Mouse (Mus musculus) hindbrain, embryonic 14.5 days (tissue): ENCODE measurements at regions not wholly inside any gene's neighbourhood (a gene's known extent, or its start where the extent isn't known, plus 50 kb on each side); places are given as distances from the start of the nearest gene placed in this dataset.

ENCODE experiments used
- ATAC-seq: fragments of 200-750 bp; cut with Nextera tagmentation; 2 replicates; pipeline ENCODE4 v1.8.0; 2017; ENCODE audit warnings: moderate number of reproducible peaks, mild to moderate bottlenecking, moderate TSS enrichment, moderate library complexity; ENCODE audit not compliant: low FRiP score
- DNase-seq: peaks from one replicate; pipeline ENCODE4 v3.0.0-alpha.2; 2015; ENCODE audit warnings: low spot score
- H3K27ac ChIP-seq: fragments of 300-500 bp; sonication (generic); 2 replicates; pipeline ENCODE4 v1.5.1; 2014; ENCODE audit warnings: mild to moderate bottlenecking, moderate library complexity
- H3K27me3 ChIP-seq: fragments of 300-500 bp; sonication (generic); 2 replicates; pipeline ENCODE4 v1.6.1; 2014; ENCODE audit warnings: mild to moderate bottlenecking, low read length, mixed read lengths; ENCODE audit not compliant: control insufficient read depth, insufficient read depth
- H3K36me3 ChIP-seq: fragments of 300-500 bp; sonication (generic); replicated peaks from 2 replicates; pipeline ENCODE4 v1.6.1; 2014; ENCODE audit not compliant: control insufficient read depth, insufficient read depth
- H3K4me1 ChIP-seq: fragments of 300-500 bp; sonication (generic); replicated peaks from 2 replicates; pipeline ENCODE4 v1.6.1; 2014; ENCODE audit warnings: antibody characterized with exemption, low read length, mixed read lengths; ENCODE audit not compliant: control insufficient read depth, insufficient read depth
- H3K4me2 ChIP-seq: fragments of 300-500 bp; sonication (generic); replicated peaks from 2 replicates; pipeline ENCODE4 v1.6.1; 2014; ENCODE audit warnings: mild to moderate bottlenecking, moderate library complexity
- H3K4me3 ChIP-seq: fragments of 300-500 bp; sonication (generic); replicated peaks from 2 replicates; pipeline ENCODE4 v1.5.1; 2014; ENCODE audit warnings: mild to moderate bottlenecking, low read length
- H3K9ac ChIP-seq: fragments of 300-500 bp; sonication (generic); 2 replicates; pipeline ENCODE4 v1.6.1; 2014
- H3K9me3 ChIP-seq: fragments of 300-500 bp; sonication (generic); 2 replicates; pipeline ENCODE4 v1.6.1; 2016; ENCODE audit warnings: low read length; ENCODE audit not compliant: control insufficient read depth
- WGBS: fragments of 180-500 bp; shearing (Covaris S2); extraction: QIAGEN DNeasy Blood & Tissue Kit; methylation state at CpG from one replicate; pipeline ENCODE4 v1.1.7; 2014; 5-methylcytosine and 5-hydroxymethylcytosine counted together

DNA sequence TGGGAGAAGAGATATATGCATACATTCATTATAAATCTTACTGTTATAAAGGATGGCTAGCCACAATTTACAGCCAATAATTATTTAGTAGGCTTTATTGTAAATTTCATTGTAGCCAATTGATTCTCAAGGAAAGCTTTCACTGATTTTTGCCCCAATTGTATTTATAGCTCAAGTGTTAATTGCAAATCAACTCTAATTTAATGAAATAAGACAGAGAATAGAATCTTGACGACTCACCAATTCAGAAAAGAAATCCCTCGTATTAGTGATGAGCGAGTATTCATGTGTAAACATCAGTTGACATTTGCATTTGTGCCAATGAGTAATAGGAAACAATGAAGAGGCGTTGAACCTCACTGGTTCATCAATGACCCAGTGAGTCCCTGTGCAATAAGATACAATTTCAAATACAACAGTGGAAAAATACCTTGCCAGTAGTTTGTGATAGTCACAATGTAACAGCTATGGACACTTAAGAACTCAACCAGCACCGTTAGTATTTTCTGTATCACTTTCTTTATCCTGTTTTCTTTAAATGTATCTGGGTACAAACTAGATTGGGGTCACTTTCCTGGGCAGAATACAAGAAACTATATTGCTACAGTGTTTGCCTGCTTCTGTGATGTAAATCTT lies 124.6 kb upstream of the Cpsf6 start:
- H3K4me3 ChIP-seq = no peak overlapping the region
- H3K4me1 ChIP-seq = no peaks in the 10 kb centered on the region
- 74% methylated on average over 5 of the region's 5 CpGs for WGBS
- ATAC-seq = no peak
- H3K27ac ChIP-seq = no peak overlapping the region
- H3K27me3 ChIP-seq = no peaks in the 10 kb centered on the region
- DNase-seq = no peak
- no peak overlapping the region for H3K4me2 ChIP-seq
- no peaks in the 10 kb centered on the region for H3K9me3 ChIP-seq
- H3K9ac ChIP-seq = no peak overlapping the region
- H3K36me3 ChIP-seq = no peaks in the 10 kb centered on the region

DNA sequence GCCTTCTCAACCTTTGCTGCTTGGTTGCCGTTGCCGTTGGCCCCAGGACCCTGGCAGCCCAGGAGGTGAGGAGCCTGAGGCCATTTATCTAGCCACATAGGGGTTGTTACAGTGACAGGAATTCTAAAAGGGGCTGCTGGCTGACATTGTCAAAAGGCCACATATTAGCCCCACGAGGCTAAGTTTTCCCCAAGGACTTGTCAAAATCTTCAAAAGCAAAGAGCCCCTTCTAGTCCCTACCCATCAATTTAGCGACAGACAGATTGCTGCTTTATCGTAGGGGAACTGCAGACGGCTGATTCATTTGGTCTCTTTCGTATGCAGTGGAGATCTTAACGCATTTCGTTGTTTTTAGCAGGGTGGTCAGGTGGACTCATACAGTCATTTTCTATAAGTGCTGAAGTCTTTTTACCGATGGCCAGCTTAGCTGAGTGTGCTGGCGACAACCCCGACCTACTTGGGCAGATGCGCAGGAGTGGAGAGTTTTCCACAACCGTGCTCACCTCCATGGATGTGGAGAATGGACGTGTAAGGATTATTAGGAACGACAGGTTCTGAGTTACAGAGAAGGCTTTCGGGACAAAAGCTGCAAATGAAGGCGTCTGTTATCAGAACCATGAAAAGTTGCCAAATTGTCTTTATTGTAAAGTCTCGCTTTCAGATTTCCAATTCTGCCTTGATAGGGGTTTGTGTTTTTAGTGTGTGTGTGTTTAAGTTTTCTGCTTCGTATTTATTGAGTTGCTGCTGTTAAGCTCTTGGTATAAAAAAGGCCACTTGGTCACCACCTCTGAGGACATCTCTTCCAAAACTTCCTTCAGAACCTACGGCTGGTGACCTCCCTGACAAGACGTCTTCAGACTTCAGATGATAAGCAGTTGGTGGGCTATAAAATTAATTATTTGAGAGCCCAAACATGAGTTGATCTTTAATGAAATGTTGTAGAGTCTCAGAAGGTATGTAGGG lies 123.7 kb upstream of the Cpsf6 start:
- no peaks in the 10 kb centered on the region for H3K27me3 ChIP-seq
- no peaks in the 10 kb centered on the region for H3K9me3 ChIP-seq
- H3K36me3 ChIP-seq = no peaks in the 10 kb centered on the region
- DNase-seq = no peak
- no peak overlapping the region for H3K9ac ChIP-seq
- no peak overlapping the region for H3K27ac ChIP-seq
- 75% methylated on average over 22 of the region's 22 CpGs for WGBS
- ATAC-seq = no peak
- no peaks in the 10 kb centered on the region for H3K4me1 ChIP-seq
- H3K4me3 ChIP-seq = no peak overlapping the region
- H3K4me2 ChIP-seq = no peak overlapping the region

DNA sequence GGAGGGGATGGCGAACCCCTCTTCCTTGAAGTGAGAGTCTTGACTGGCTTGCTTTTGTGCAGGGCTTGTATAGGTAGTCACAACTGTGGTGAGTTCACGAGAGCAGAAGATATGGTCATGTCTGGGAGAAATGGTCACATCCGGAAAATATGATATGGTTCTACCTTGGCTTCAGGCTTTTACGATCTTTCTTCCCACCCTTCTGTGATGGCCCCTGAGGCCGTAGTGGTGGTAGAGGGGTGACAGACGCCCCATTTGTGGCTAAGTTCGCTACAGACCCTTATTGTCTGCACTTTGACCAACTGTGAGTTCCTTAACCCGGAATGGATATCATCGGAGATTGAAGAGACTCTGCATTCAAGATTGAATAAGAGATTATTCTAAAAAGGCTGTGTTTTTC lies 122.9 kb upstream of the Cpsf6 start:
- DNase-seq (no peak), ATAC-seq (no peak)
- H3K36me3 ChIP-seq = no peaks in the 10 kb centered on the region
- no peak overlapping the region for H3K4me2 ChIP-seq
- no peaks in the 10 kb centered on the region for H3K9me3 ChIP-seq
- H3K4me1 ChIP-seq = no peaks in the 10 kb centered on the region
- H3K4me3 ChIP-seq = no peak overlapping the region
- H3K27ac ChIP-seq = no peak overlapping the region
- WGBS = 90% methylated on average over 9 of the region's 9 CpGs
- H3K9ac ChIP-seq = no peak overlapping the region
- H3K27me3 ChIP-seq = no peaks in the 10 kb centered on the region

DNA sequence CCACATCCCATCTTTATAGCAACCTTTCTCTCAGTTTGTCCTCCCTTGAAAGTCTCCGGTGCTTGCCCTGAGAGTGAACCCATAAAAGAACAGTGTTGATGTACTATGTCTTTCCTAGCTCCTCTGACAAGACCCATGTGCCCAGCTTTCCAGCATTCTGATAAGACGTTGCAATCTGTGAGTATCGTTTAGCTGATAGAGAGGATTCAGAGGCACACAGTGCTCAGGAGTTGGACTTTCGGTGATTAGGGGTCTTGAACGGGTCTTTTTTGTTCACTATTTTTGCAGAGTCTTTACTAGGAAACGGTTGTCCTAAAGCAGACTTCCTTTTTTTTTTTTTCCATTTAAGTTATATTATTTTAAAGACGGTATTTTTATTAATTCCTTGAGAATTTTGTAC lies 122.3 kb upstream of the Cpsf6 start:
- no peaks in the 10 kb centered on the region for H3K27me3 ChIP-seq
- no peak overlapping the region for H3K4me2 ChIP-seq
- no peak overlapping the region for H3K9ac ChIP-seq
- H3K27ac ChIP-seq = no peak overlapping the region
- no peaks in the 10 kb centered on the region for H3K4me1 ChIP-seq
- ATAC-seq (no peak), DNase-seq (no peak)
- H3K36me3 ChIP-seq = no peaks in the 10 kb centered on the region
- H3K4me3 ChIP-seq = no peak overlapping the region
- no peaks in the 10 kb centered on the region for H3K9me3 ChIP-seq
- 93% methylated on average over 7 of the region's 7 CpGs for WGBS

DNA sequence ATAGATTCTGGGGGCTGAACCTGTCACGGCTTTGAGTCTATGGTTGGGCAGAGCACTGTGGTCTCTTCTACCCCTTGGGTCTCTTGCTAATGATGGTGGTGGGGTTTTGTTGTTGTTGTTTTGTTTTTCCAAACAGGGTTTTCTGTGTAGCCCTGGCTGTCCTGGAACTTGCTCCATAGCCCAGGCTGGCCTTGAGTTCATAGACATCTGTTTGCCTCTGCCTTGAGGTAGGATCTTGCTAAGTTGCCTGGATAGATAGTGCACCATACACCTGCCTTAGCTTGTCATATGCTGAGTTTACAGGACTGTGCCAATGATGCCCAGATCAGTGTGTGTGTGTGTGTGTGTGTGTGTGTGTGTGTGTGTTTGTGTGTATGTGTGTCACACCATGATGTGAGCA lies 121.6 kb upstream of the Cpsf6 start:
- Histone ChIP-seq H3K9me3 (no peaks in the 10 kb centered on the region), H3K4me1 (no peaks in the 10 kb centered on the region), H3K4me3 (no peak overlapping the region), H3K27me3 (no peaks in the 10 kb centered on the region), H3K27ac (no peak overlapping the region), H3K4me2 (no peak overlapping the region), H3K36me3 (no peaks in the 10 kb centered on the region), H3K9ac (no peak overlapping the region)
- DNase-seq = no peak
- no peak for ATAC-seq
- WGBS = 94% methylated on average over 1 of the region's 1 CpGs

DNA sequence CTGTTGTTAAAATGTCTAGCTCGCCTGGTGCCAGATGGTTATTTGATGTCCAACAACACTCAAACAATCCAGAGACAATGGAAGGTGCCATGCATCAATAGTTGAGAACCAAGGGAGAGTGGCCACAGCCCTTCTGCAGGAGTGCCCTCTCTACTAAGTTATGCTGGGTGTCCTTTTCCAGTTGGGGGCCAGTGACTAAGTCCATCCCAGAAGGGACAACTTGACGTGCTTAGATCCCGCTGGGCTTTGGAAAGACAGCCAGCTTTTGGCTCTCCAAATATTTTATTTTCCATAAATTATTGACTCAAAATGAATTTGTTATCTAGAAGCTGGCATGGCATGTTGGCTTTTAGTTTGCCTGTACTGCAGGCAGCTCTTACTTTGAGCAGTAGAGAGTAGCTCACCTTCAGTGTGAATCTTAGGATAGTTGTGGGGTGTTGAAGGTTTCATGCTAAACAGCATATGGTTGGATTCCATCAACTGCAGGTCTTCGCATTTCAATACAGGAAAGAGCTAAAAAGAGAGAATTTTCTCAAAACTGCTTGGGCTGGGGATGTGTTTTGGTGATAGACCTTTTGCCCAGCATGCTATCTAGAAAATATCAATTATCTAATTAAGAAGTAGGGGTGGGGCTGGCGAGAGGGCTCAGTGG lies 120.8 kb upstream of the Cpsf6 start:
- 81% methylated on average over 5 of the region's 5 CpGs for WGBS

DNA sequence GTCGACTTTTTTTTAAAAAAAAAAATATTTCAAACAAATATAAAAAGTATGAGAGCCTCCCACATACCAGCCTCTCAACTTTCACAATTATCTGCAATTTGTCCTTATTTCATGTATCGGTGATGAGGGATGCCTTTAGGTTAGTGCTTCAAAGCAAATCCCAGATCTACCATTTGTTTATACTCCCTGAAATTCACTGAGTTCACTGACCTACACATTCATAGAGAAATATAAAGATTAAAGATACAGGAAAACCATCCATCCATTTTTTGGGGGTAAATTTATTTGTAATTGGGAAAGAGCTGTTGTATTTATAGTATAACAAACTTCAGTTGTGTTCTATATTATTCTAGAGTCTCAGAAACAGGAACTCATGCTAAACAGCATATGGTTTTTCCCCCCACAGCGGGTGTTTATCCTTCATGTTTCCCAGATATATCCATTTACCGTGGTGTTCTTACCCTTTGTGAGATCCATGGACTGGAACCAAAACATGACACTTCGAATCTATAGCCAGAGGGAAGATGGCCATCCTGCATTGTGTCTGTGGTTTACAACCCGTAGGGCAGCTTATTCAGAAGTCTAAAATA lies 120.1 kb upstream of the Cpsf6 start:
- 72% methylated on average over 6 of the region's 6 CpGs for WGBS
- no peak overlapping the region for H3K4me2 ChIP-seq
- H3K9ac ChIP-seq = no peak overlapping the region
- no peak overlapping the region for H3K27ac ChIP-seq
- ATAC-seq = no peak
- DNase-seq = no peak
- H3K9me3 ChIP-seq = no peaks in the 10 kb centered on the region
- H3K27me3 ChIP-seq = no peaks in the 10 kb centered on the region
- no peaks in the 10 kb centered on the region for H3K4me1 ChIP-seq
- H3K4me3 ChIP-seq = no peak overlapping the region
- no peaks in the 10 kb centered on the region for H3K36me3 ChIP-seq

More for the DNA sequence above, 120.8 kb upstream of the Cpsf6 start:
- Histone ChIP-seq H3K9ac (no peak overlapping the region), H3K27me3 (no peaks in the 10 kb centered on the region), H3K4me3 (no peak overlapping the region), H3K9me3 (no peaks in the 10 kb centered on the region), H3K36me3 (no peaks in the 10 kb centered on the region), H3K4me1 (no peaks in the 10 kb centered on the region), H3K27ac (no peak overlapping the region), H3K4me2 (no peak overlapping the region)
- DNase-seq (no peak), ATAC-seq (no peak)

DNA sequence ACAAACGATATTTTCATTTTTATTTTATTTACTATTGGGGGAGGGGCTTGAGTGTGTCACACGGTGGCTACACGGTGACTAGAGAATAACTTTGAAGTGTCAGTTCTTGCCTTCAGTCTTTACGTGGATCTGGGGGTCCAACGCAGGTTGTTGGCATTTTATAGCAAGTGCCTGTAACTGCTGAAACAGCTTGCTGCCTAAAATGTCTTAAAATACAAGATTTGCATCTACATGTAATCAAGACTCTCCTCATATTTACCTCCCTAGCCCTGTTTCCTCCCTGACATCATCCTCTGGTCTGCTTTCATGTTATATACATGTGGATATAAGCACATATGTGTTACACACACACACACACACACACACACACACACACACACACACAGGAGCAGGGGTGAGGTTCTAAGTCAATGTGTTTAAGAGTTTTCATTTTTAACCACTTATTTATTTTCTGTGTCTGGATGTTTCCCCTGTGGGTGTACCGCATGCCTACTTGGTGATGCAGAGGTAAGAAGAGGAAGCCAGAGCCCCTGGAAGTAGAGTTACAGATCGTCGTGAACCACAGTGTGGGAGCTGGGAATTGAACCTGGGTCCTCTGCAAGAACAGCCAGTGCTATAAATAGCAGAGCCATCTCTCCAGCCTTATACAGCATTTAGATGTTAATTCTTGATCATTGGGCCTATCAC lies 119.5 kb upstream of the Cpsf6 start:
- no peak overlapping the region for H3K27ac ChIP-seq
- no peaks in the 10 kb centered on the region for H3K9me3 ChIP-seq
- ATAC-seq (no peak), DNase-seq (no peak)
- 92% methylated on average over 8 of the region's 8 CpGs for WGBS
- no peak overlapping the region for H3K4me2 ChIP-seq
- H3K27me3 ChIP-seq = no peaks in the 10 kb centered on the region
- no peak overlapping the region for H3K4me3 ChIP-seq
- H3K9ac ChIP-seq = no peak overlapping the region
- H3K4me1 ChIP-seq = no peaks in the 10 kb centered on the region
- no peaks in the 10 kb centered on the region for H3K36me3 ChIP-seq

DNA sequence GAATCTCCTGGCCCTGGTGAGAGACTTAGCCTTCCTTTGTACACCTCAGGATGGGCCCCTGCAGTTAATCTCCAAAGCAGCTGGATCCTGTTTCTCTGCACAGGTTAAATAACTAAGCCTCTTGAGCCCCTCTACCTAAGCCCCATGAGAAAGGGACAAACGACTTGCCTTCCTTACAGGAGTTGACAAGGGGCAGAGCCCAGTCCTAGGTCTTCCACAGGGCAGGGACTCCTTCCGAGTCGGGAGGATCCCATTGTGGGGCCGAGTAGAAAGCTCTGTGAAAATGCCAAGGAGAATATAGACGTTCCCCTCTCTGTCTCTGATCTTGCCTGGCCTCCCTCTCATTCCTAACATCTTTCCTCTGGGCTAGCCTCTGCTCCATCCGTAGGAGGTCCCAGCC lies 118.7 kb upstream of the Cpsf6 start:
- DNase-seq (no peak), ATAC-seq (no peak)
- Histone ChIP-seq H3K27me3 (no peaks in the 10 kb centered on the region), H3K4me1 (no peaks in the 10 kb centered on the region), H3K27ac (no peak overlapping the region), H3K36me3 (no peaks in the 10 kb centered on the region), H3K4me2 (no peak overlapping the region), H3K9me3 (no peaks in the 10 kb centered on the region), H3K4me3 (no peak overlapping the region), H3K9ac (no peak overlapping the region)
- 69% methylated on average over 6 of the region's 6 CpGs for WGBS
